Mouse (Mus musculus) hindbrain, embryonic 12.5 days (tissue): Measurements from ENCODE around the gene Atoh8. TPM values are rescaled to one million over a fixed set of nuclear protein-coding genes. Genes with fewer than 3 reads are reported as not detected.
A peak's percentile ranks its signal among the peaks of the same experiment; 100 is the strongest.

ENCODE experiments used
- ATAC-seq: fragments of 200-750 bp; cut with Nextera tagmentation; 2 replicates; pipeline ENCODE4 v1.8.0; 2017; ENCODE audit warnings: moderate TSS enrichment; ENCODE audit not compliant: low FRiP score
- H3K27ac ChIP-seq: fragments of 300-500 bp; sonication (generic); 2 replicates; pipeline ENCODE4 v1.5.1; 2016; ENCODE audit warnings: mild to moderate bottlenecking
- H3K27me3 ChIP-seq: fragments of 300-500 bp; sonication (generic); 2 replicates; pipeline ENCODE4 v1.6.1; 2016; ENCODE audit warnings: mild to moderate bottlenecking
- H3K36me3 ChIP-seq: fragments of 300-500 bp; sonication (generic); 2 replicates; pipeline ENCODE4 v1.6.1; 2016; ENCODE audit warnings: mild to moderate bottlenecking
- H3K4me1 ChIP-seq: fragments of 300-500 bp; sonication (generic); 2 replicates; pipeline ENCODE4 v1.6.1; 2016
- H3K4me2 ChIP-seq: fragments of 300-500 bp; sonication (generic); replicated peaks from 2 replicates; pipeline ENCODE4 v1.6.1; 2016; ENCODE audit warnings: mild to moderate bottlenecking
- H3K4me3 ChIP-seq: fragments of 300-500 bp; sonication (generic); 2 replicates; pipeline ENCODE4 v1.5.1; 2016; ENCODE audit warnings: mild to moderate bottlenecking
- H3K9ac ChIP-seq: fragments of 300-500 bp; sonication (generic); 2 replicates; pipeline ENCODE4 v1.6.1; 2016; ENCODE audit warnings: mild to moderate bottlenecking, moderate library complexity
- H3K9me3 ChIP-seq: fragments of 300-500 bp; sonication (generic); replicated peaks from 2 replicates; pipeline ENCODE4 v1.6.1; 2016; ENCODE audit warnings: mild to moderate bottlenecking
- WGBS: fragments of 180-500 bp; shearing (Covaris S2); methylation state at CpG from one replicate; pipeline ENCODE4 v1.1.7; 2016; 5-methylcytosine and 5-hydroxymethylcytosine counted together
- polyA plus RNA-seq: library from polyadenylated mRNA; unstranded; fragments of >200 nt; fragmentation: Nextera tagmentation; extraction: Ambion mirVana; gene quantifications from 2 replicates; pipeline ENCODE4 v1.2.1, GENCODE M21; 2016

Atoh8 gene
- polyA plus RNA-seq, 1 experiment from 2014 or later, result 12.4 TPM

- Histone ChIP-seq H3K4me2 (no peak overlapping the region), H3K4me3 (no peak overlapping the region), H3K9me3 (no peaks in the 10 kb centered on the region), H3K9ac (no peak overlapping the region), H3K27ac (no peak overlapping the region), H3K36me3 (no peaks in the 10 kb centered on the region), H3K4me1 (no peaks in the 10 kb centered on the region; the same call in 1 of the 2 replicates), H3K27me3 (0 out of 2 replicates have a peak, but pooled peaks cover 2% of the 10 kb centered on the region)
- no peak for ATAC-seq
- 80% methylated on average over 12 of the region's 12 CpGs for WGBS
These were observed 55.5 kb downstream of the Atoh8 start for GRCm38 (mm10) chr6:72179562-72180502.

GRCm38 (mm10) chr6:72179006-72179405 lies 56.4 kb downstream of the Atoh8 start:
- 84% methylated on average over 3 of the region's 3 CpGs for WGBS
- no peak overlapping the region for H3K27ac ChIP-seq
- H3K4me1 ChIP-seq, result no peaks in the 10 kb centered on the region; the same call in 1 of the 2 replicates
- no peaks in the 10 kb centered on the region for H3K27me3 ChIP-seq
- H3K9me3 ChIP-seq, result no peaks in the 10 kb centered on the region
- no peak overlapping the region for H3K9ac ChIP-seq
- no peak overlapping the region for H3K4me2 ChIP-seq
- no peak overlapping the region for H3K4me3 ChIP-seq
- ATAC-seq, result no peak
- no peaks in the 10 kb centered on the region for H3K36me3 ChIP-seq

GRCm38 (mm10) chr6:72177417-72177816 lies 58.0 kb downstream of the Atoh8 start:
- Histone ChIP-seq H3K27ac (no peak overlapping the region), H3K27me3 (no peaks in the 10 kb centered on the region), H3K9ac (no peak overlapping the region), H3K4me2 (no peak overlapping the region), H3K36me3 (no peaks in the 10 kb centered on the region), H3K9me3 (no peaks in the 10 kb centered on the region), H3K4me3 (no peak overlapping the region), H3K4me1 (no peaks in the 10 kb centered on the region; the same call in 1 of the 2 replicates)
- WGBS, result 63% methylated on average over 3 of the region's 3 CpGs
- no peak for ATAC-seq

- WGBS, result 68% methylated on average over 5 of the region's 5 CpGs
- Histone ChIP-seq H3K9me3 (no peaks in the 10 kb centered on the region), H3K27ac (no peak overlapping the region), H3K36me3 (no peaks in the 10 kb centered on the region), H3K4me2 (no peak overlapping the region), H3K4me1 (no peaks in the 10 kb centered on the region; the same call in 1 of the 2 replicates), H3K9ac (no peak overlapping the region), H3K4me3 (no peak overlapping the region), H3K27me3 (no peaks in the 10 kb centered on the region)
- ATAC-seq, result no peak
These were observed 59.4 kb downstream of the Atoh8 start for GRCm38 (mm10) chr6:72176004-72176403.

GRCm38 (mm10) chr6:72175419-72175818 lies 60.0 kb downstream of the Atoh8 start:
- 35% methylated on average over 3 of the region's 3 CpGs for WGBS
- 0 out of 2 replicates have a peak, but pooled peaks have one; percentile 52 for ATAC-seq
- no peaks in the 10 kb centered on the region for H3K36me3 ChIP-seq
- no peak overlapping the region for H3K27ac ChIP-seq
- no peak overlapping the region for H3K4me3 ChIP-seq
- H3K27me3 ChIP-seq, result no peaks in the 10 kb centered on the region
- H3K4me2 ChIP-seq, result no peak overlapping the region
- H3K9ac ChIP-seq, result no peak overlapping the region
- H3K4me1 ChIP-seq, result no peaks in the 10 kb centered on the region; the same call in 1 of the 2 replicates
- no peaks in the 10 kb centered on the region for H3K9me3 ChIP-seq

GRCm38 (mm10) chr6:72173350-72173749 lies 62.0 kb downstream of the Atoh8 start:
- 89% methylated on average over 1 of the region's 1 CpGs for WGBS
- H3K27ac ChIP-seq, result no peak overlapping the region
- no peak overlapping the region for H3K4me2 ChIP-seq
- no peaks in the 10 kb centered on the region; the same call in 1 of the 2 replicates for H3K4me1 ChIP-seq
- H3K4me3 ChIP-seq, result no peak overlapping the region
- H3K27me3 ChIP-seq, result no peaks in the 10 kb centered on the region
- H3K9ac ChIP-seq, result no peak overlapping the region
- no peak for ATAC-seq
- no peaks in the 10 kb centered on the region for H3K36me3 ChIP-seq
- H3K9me3 ChIP-seq, result no peaks in the 10 kb centered on the region

- H3K27me3 ChIP-seq, result no peaks in the 10 kb centered on the region
- no peak overlapping the region for H3K27ac ChIP-seq
- 88% methylated on average over 3 of the region's 3 CpGs for WGBS
- H3K4me1 ChIP-seq, result no peaks in the 10 kb centered on the region; the same call in 1 of the 2 replicates
- H3K4me2 ChIP-seq, result no peak overlapping the region
- no peak overlapping the region for H3K4me3 ChIP-seq
- no peak for ATAC-seq
- H3K36me3 ChIP-seq, result no peaks in the 10 kb centered on the region
- H3K9me3 ChIP-seq, result no peaks in the 10 kb centered on the region
- H3K9ac ChIP-seq, result no peak overlapping the region
These were observed 64.0 kb downstream of the Atoh8 start for GRCm38 (mm10) chr6:72171391-72171790.

GRCm38 (mm10) chr6:72165907-72166306 lies 69.5 kb downstream of the Atoh8 start:
- WGBS, result 39% methylated on average over 2 of the region's 2 CpGs
- no peak for ATAC-seq
- H3K4me2 ChIP-seq, result no peak overlapping the region

GRCm38 (mm10) chr6:72164321-72165275 lies 70.8 kb downstream of the Atoh8 start:
- H3K4me2 ChIP-seq, result no peak overlapping the region
- no peak overlapping the region for H3K4me3 ChIP-seq
- 17% methylated on average over 20 of the region's 20 CpGs for WGBS
- H3K9me3 ChIP-seq, result no peaks in the 10 kb centered on the region
- ATAC-seq, result peak; percentile 69
- H3K9ac ChIP-seq, result no peak overlapping the region
- no peaks in the 10 kb centered on the region for H3K36me3 ChIP-seq
- no peak overlapping the region for H3K27ac ChIP-seq
- no peaks in the 10 kb centered on the region for H3K4me1 ChIP-seq
- no peaks in the 10 kb centered on the region for H3K27me3 ChIP-seq

More at GRCm38 (mm10) chr6:72165907-72166306, 69.5 kb downstream of the Atoh8 start:
- Histone ChIP-seq H3K9me3 (no peaks in the 10 kb centered on the region), H3K27me3 (no peaks in the 10 kb centered on the region), H3K4me1 (no peaks in the 10 kb centered on the region), H3K36me3 (no peaks in the 10 kb centered on the region), H3K27ac (no peak overlapping the region), H3K4me3 (no peak overlapping the region), H3K9ac (no peak overlapping the region)

GRCm38 (mm10) chr6:72162155-72162890 lies 73.1 kb downstream of the Atoh8 start:
- no peak overlapping the region for H3K4me2 ChIP-seq
- no peak overlapping the region for H3K27ac ChIP-seq
- no peaks in the 10 kb centered on the region for H3K9me3 ChIP-seq
- no peak overlapping the region for H3K9ac ChIP-seq
- no peaks in the 10 kb centered on the region for H3K4me1 ChIP-seq
- no peak overlapping the region for H3K4me3 ChIP-seq
- H3K27me3 ChIP-seq, result no peaks in the 10 kb centered on the region
- no peaks in the 10 kb centered on the region for H3K36me3 ChIP-seq
- ATAC-seq, result no peak
- WGBS, result 48% methylated on average over 19 of the region's 19 CpGs

GRCm38 (mm10) chr6:72161751-72162150 lies 73.6 kb downstream of the Atoh8 start:
- H3K4me1 ChIP-seq, result no peaks in the 10 kb centered on the region
- no peak overlapping the region for H3K27ac ChIP-seq
- no peak overlapping the region for H3K4me2 ChIP-seq
- WGBS, result 93% methylated on average over 5 of the region's 5 CpGs
- no peak overlapping the region for H3K9ac ChIP-seq
- no peak for ATAC-seq
- no peak overlapping the region for H3K4me3 ChIP-seq
- H3K36me3 ChIP-seq, result no peaks in the 10 kb centered on the region
- no peaks in the 10 kb centered on the region for H3K9me3 ChIP-seq
- no peaks in the 10 kb centered on the region for H3K27me3 ChIP-seq
